Mouse (Mus musculus) A20 (cell line): Measurements from ENCODE around the gene Ctdsp2.

Experiments
- DNase-seq: peaks from one replicate; pipeline ENCODE4 v3.0.0-alpha.2; 2011; ENCODE audit warnings: low read depth, low spot score

Ctdsp2 gene

GRCm38 (mm10) chr10:126988513-126989165 lies 10.1 kb downstream of the Ctdsp2 start:
- DNase-seq = no peak

GRCm38 (mm10) chr10:126990313-126991056 lies 12.0 kb downstream of the Ctdsp2 start:
- peak; percentile 84 for DNase-seq

- DNase-seq = no peak
Observed at GRCm38 (mm10) chr10:126991676-126992075, 13.2 kb downstream of the Ctdsp2 start.

- DNase-seq = no peak
Observed at GRCm38 (mm10) chr10:126993621-126994020, 15.1 kb downstream of the Ctdsp2 start.

GRCm38 (mm10) chr10:126997340-126998113 lies 19.0 kb downstream of the Ctdsp2 start:
- DNase-seq = no peak

- no peak for DNase-seq
Observed at GRCm38 (mm10) chr10:127000529-127000928, 22.0 kb downstream of the Ctdsp2 start, which contains the start of gene Avil. Gene Avil, plus strand, starts transcription at chr10:127000709.

GRCm38 (mm10) chr10:127001297-127001696 lies 22.8 kb downstream of the Ctdsp2 start:
- no peak for DNase-seq

GRCm38 (mm10) chr10:127002056-127002455 lies 23.5 kb downstream of the Ctdsp2 start:
- DNase-seq = peak; percentile 59

GRCm38 (mm10) chr10:127002765-127003164 lies 24.2 kb downstream of the Ctdsp2 start:
- no peak for DNase-seq

GRCm38 (mm10) chr10:127003334-127003733 lies 24.8 kb downstream of the Ctdsp2 start:
- DNase-seq = no peak

GRCm38 (mm10) chr10:127003806-127004205 lies 25.3 kb downstream of the Ctdsp2 start:
- DNase-seq = no peak

GRCm38 (mm10) chr10:127016488-127016887 lies 38.0 kb downstream of the Ctdsp2 start:
- no peak for DNase-seq

GRCm38 (mm10) chr10:127017071-127017470 lies 38.6 kb downstream of the Ctdsp2 start:
- no peak for DNase-seq

GRCm38 (mm10) chr10:127018422-127018821 lies 39.9 kb downstream of the Ctdsp2 start:
- DNase-seq = no peak

- DNase-seq = peak; percentile 92
Observed at GRCm38 (mm10) chr10:127030336-127031296, 52.1 kb downstream of the Ctdsp2 start, which contains the start of gene Tsfm. Gene Tsfm, minus strand, starts transcription at chr10:127030840.

GRCm38 (mm10) chr10:127033301-127033741 lies 54.8 kb downstream of the Ctdsp2 start:
- no peak for DNase-seq

GRCm38 (mm10) chr10:127036273-127036672 lies 57.8 kb downstream of the Ctdsp2 start:
- no peak for DNase-seq

- no peak for DNase-seq
Observed at GRCm38 (mm10) chr10:127037641-127038040, 59.1 kb downstream of the Ctdsp2 start.

- DNase-seq = no peak
Observed at GRCm38 (mm10) chr10:127040569-127041214, 62.2 kb downstream of the Ctdsp2 start.

GRCm38 (mm10) chr10:127041274-127041766 lies 62.8 kb downstream of the Ctdsp2 start, which contains the start of the genes Mettl1 and Eef1akmt3:
Gene Mettl1, plus strand, starts transcription at chr10:127041414.
Gene Eef1akmt3, minus strand, starts transcription at chr10:127041513.
- DNase-seq = no peak
